ENCODE assay signal across 17 mouse cellular contexts in the genomic region with DNA sequence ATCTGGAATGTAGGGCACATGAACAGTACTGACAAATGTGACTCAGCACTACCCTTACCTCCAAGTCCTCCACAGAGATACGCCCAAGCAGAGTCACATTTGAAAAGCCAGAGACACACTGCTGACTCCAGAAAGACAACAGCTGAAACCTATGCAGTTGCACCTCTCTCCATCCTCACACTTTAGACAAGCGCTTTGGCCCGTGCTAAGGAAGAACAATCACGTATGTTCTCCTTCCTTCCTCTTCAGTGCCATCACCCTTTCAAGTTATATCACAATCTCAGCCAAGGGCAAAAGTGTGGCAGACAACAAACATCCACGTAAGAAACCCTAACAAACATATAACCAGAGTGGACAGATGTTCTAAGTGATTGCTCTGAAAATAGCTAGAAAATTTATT.
DNase-seq lines count a peak whose midpoint lies in the region; ATAC-seq and TF ChIP-seq lines count a peak whose summit lies in the region.
"Had no signal": no experiment of that assay in that cellular context is flagged by ENCODE, and none has a peak within 500 bp of the region (broad histone marks: within the 10 kb centered on the region; RNA-seq: fewer than 3 reads in every experiment).

No protein-coding gene starts in this region.

- intact Hi-C loops in heart, postnatal 14 days (cut with DNase I) = no loop called here

- 51% methylated on average over 5 of the region's 5 CpGs for WGBS in lung, embryonic 14.5 days
- 54% methylated on average over 5 of the region's 5 CpGs for WGBS in lung, postnatal 0 days
- WGBS in lung, adult 2 months = 70% methylated on average over 5 of the region's 5 CpGs

- TF ChIP-seq EP300 in lung, postnatal 0 days (IDR thresholded peaks at IDR 0.05) = no peak

- H3K4me3 ChIP-seq in lung, embryonic 14.5 days (ENCODE audit: low read depth, low read length) = no peak overlapping the region
- H3K4me3 ChIP-seq in lung, postnatal 0 days (ENCODE audit: low read depth, low read length) = no peak overlapping the region
- H3K4me3 ChIP-seq in lung, adult 2 months (replicated peaks; ENCODE audit: extremely low read depth, low read depth, low read length) = no peak overlapping the region
- H3K4me3 ChIP-seq: embryonic facial prominence, embryonic 10.5 days; embryonic facial prominence, embryonic 12.5 days; forebrain, embryonic 13.5 days; forebrain, embryonic 15.5 days had no signal

- H3K4me2 ChIP-seq in lung, embryonic 14.5 days = no peak overlapping the region
- H3K4me2 ChIP-seq in lung, postnatal 0 days (replicated peaks; ENCODE audit: low read depth, low read length) = no peak overlapping the region
- H3K4me2 ChIP-seq: embryonic facial prominence, embryonic 12.5 days; forebrain, embryonic 13.5 days; forebrain, embryonic 15.5 days had no signal

- 0 out of 2 replicates have a peak, but pooled peaks have one; percentile 38 for ATAC-seq in lung, embryonic 14.5 days (ENCODE audit: insufficient read depth)
- peak; percentile 53 for ATAC-seq in lung, postnatal 0 days
- ATAC-seq: forebrain, embryonic 13.5 days; forebrain, embryonic 15.5 days had no signal

- no peaks in the 10 kb centered on the region for H3K9me3 ChIP-seq in lung, embryonic 14.5 days (ENCODE audit: low read depth, low read length)
- H3K9me3 ChIP-seq in lung, postnatal 0 days (ENCODE audit: low read length) = no peaks in the 10 kb centered on the region
- H3K9me3 ChIP-seq: embryonic facial prominence, embryonic 10.5 days; embryonic facial prominence, embryonic 12.5 days; forebrain, embryonic 13.5 days; forebrain, embryonic 15.5 days had no signal

- peaks cover 6% of the 10 kb centered on the region; the same call in 1 of the 2 replicates for H3K4me1 ChIP-seq in lung, embryonic 14.5 days (ENCODE audit: insufficient read depth)
- H3K4me1 ChIP-seq in lung, postnatal 0 days (ENCODE audit: insufficient read depth, low read depth, low read length) = no peaks in the 10 kb centered on the region
- H3K4me1 ChIP-seq in lung, adult 2 months (ENCODE audit: control insufficient read depth, insufficient read depth, low read length) = no peaks in the 10 kb centered on the region

- DNase-seq in lung, embryonic 14.5 days = peak; percentile 62
- DNase-seq in lung, postnatal 10 days = no peak
- peak; percentile 8 for DNase-seq in lung, postnatal 0 days (ENCODE audit: low spot score)
- no peak for DNase-seq in lung, adult 2 months
- peak; percentile 32 for DNase-seq in brain, adult 2 months (ENCODE audit: low read depth, low spot score)
- DNase-seq in heart, postnatal 14 days = no peak
- DNase-seq: adrenal gland, adult 2 months; adrenal gland, postnatal 10 days; adrenal gland, postnatal 25 days; cerebellum, adult 11-12 months; cerebellum, adult 2 months; cerebellum, adult 9-10 months; cerebellum, postnatal 25 days had no signal

- H3K27me3 ChIP-seq in lung, embryonic 14.5 days (ENCODE audit: insufficient read depth, low read length) = no peaks in the 10 kb centered on the region
- no peaks in the 10 kb centered on the region for H3K27me3 ChIP-seq in lung, postnatal 0 days (replicated peaks; ENCODE audit: insufficient read depth, low read length)
- H3K27me3 ChIP-seq: embryonic facial prominence, embryonic 12.5 days; forebrain, embryonic 13.5 days; forebrain, embryonic 15.5 days had no signal

- no peak overlapping the region for H3K27ac ChIP-seq in lung, embryonic 14.5 days (ENCODE audit: low read depth)
- no peak overlapping the region for H3K27ac ChIP-seq in lung, postnatal 0 days (ENCODE audit: low read length)
- H3K27ac ChIP-seq: embryonic facial prominence, embryonic 10.5 days; embryonic facial prominence, embryonic 12.5 days; forebrain, embryonic 13.5 days; forebrain, embryonic 15.5 days had no signal

- H3K9ac ChIP-seq in lung, embryonic 14.5 days = no peak overlapping the region
- no peak overlapping the region for H3K9ac ChIP-seq in lung, postnatal 0 days (replicated peaks; ENCODE audit: low read depth)
- H3K9ac ChIP-seq: embryonic facial prominence, embryonic 12.5 days; forebrain, embryonic 13.5 days; forebrain, embryonic 15.5 days had no signal

- no peaks in the 10 kb centered on the region for H3K36me3 ChIP-seq in lung, embryonic 14.5 days (ENCODE audit: insufficient read depth)
- no peaks in the 10 kb centered on the region for H3K36me3 ChIP-seq in lung, postnatal 0 days (ENCODE audit: insufficient read depth, low read length)
- H3K36me3 ChIP-seq: embryonic facial prominence, embryonic 10.5 days; embryonic facial prominence, embryonic 12.5 days; forebrain, embryonic 15.5 days had no signal

- no peak for TF ChIP-seq CTCF in lung, embryonic 14.5 days (IDR thresholded peaks at IDR 0.05; ENCODE audit: low read depth)
- TF ChIP-seq CTCF in lung, postnatal 0 days (IDR thresholded peaks at IDR 0.05) = no peak
- no peak for TF ChIP-seq CTCF in lung, adult 2 months (IDR thresholded peaks at IDR 0.05; ENCODE audit: insufficient read depth, low read length)

- no peak for TF ChIP-seq POLR2A in lung, adult 2 months (IDR thresholded peaks at IDR 0.05; ENCODE audit: borderline replicate concordance, extremely low read depth, low read depth, low read length)

Comparison
In these comparisons a context has a peak if more than half of its experiments do, and no peak if none do; other contexts are left out.
1. DNase-seq: peak in lung, embryonic 14.5 days (single experiment), lung, postnatal 0 days (single experiment) and brain, adult 2 months (single experiment); none in lung, postnatal 10 days (single experiment), lung, adult 2 months (single experiment) and heart, postnatal 14 days (0 of 2).